Mouse (Mus musculus): ENCODE data around the gene Sirt6.

DNA sequence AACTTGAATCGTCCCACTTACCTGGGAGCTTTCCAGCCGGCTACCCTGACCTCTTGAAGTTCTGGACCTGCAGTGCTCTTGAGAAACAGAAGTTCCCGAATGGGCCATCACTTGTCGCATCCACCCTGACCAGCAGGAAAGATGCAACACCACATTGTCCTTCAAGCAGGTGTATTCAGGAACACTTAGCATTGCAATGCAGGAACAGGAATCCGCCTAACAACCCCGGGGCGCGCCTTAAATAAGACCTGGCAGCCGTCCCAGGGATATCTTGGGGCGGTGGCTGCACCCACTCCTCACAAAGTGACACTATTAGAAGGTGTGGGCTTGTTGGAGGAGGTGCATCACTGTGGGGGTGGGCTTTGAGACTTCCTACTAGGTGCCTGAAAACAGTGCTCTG is 27.6 kb upstream of the Sirt6 start:
- TF ChIP-seq POLR2A (IDR thresholded peaks at IDR 0.05; ENCODE audit: low read depth, low read length) = no peak
- no peak for TF ChIP-seq CTCF (IDR thresholded peaks at IDR 0.05; ENCODE audit: borderline replicate concordance, insufficient read depth, low read length)

Measured in embryonic fibroblast, embryonic 13.5 days (primary cell).